Mouse (Mus musculus): ENCODE data around the gene Dusp6. TPM values are rescaled to one million over a fixed set of nuclear protein-coding genes. Genes with fewer than 3 reads are reported as not detected.

The Dusp6 gene
- total RNA-seq, 2 experiments from 2014 or later: 83.1 to 84.7 TPM

- no peak for DNase-seq
Observed at GRCm38 (mm10) chr10:99246797-99247508, 16.1 kb upstream of the Dusp6 start.

- DNase-seq: no peak
Observed at GRCm38 (mm10) chr10:99250874-99251281, 12.2 kb upstream of the Dusp6 start.

GRCm38 (mm10) chr10:99253412-99253811 is 9.6 kb upstream of the Dusp6 start:
- DNase-seq: no peak

GRCm38 (mm10) chr10:99255830-99256570 is 7.0 kb upstream of the Dusp6 start:
- DNase-seq: no peak

DNA sequence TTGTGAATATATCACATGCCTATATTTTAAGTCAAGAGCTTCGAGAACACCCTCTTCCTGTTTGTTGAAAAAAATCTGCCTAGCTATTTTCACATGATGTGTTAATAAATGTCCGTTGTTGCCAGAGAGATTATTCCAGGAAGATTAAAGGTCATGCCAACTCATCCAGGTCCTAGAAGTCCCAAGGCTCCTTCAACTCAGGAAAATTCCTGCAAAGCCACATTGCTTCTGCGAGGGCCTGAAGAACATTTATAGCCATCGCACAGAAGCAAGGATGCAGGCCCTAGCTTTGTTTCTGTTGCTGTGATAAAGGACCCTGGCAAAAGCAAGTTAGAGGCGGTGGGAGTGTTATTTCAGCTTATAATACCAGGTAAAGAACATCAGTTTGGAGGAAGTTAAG is 5.5 kb upstream of the Dusp6 start:
- DNase-seq: no peak

DNA sequence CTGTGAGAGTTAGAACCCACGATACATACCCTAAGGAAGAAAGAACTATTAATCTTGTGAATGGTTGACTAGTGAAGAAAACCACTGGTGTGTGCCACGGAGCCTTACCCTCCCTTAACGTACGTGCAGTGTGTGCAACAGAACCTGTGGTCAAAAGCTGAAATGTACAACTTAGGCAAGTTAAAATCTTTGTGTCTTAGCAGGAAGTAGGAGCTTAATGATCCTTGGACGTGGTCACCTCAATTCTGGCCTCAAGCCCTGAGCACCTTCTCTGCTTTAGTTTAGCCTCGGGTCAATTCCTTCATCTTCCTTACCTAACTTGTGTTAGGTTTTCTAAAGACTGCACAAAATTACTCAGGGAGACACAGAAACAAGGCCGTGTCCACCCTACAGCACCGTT is 3.2 kb upstream of the Dusp6 start:
- no peak for DNase-seq

- peak; percentile 82 for DNase-seq
Observed at GRCm38 (mm10) chr10:99261151-99261635, 1.8 kb upstream of the Dusp6 start.

DNA sequence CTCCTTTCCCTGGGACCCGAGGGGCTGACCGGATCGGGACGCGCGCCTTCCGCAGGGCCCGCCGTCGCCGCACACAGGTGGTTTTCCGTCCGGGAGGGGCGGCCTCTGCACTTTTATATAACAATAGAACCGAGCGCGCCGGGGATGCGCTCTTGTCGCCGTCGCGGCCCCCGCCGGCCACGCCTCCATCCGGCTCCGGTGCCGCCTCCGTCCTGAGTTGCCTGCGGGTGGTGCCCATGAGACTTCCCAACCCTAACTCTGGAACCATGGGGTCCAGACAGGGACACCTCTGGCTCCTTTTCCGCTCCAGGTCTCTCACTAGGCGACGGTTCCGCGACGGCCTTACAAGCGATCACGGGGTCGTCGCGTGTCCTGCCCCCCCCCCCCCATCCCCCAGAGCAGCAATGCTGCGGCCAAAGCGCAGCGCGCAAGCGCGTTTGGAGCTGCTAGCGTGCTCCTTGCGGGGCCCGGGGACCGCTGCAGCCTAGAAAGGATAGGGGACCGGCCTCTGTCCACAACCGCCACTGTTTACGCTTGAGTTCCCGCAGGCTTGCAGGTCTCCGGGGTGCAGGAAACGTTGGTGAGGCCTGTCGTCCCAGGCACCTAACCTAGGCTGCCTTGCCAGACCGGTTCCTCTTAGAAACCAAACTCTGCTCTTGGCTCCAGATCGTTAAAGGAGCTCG is 1.3 kb upstream of the Dusp6 start:
- peak; percentile 83 to 86 for DNase-seq

DNA sequence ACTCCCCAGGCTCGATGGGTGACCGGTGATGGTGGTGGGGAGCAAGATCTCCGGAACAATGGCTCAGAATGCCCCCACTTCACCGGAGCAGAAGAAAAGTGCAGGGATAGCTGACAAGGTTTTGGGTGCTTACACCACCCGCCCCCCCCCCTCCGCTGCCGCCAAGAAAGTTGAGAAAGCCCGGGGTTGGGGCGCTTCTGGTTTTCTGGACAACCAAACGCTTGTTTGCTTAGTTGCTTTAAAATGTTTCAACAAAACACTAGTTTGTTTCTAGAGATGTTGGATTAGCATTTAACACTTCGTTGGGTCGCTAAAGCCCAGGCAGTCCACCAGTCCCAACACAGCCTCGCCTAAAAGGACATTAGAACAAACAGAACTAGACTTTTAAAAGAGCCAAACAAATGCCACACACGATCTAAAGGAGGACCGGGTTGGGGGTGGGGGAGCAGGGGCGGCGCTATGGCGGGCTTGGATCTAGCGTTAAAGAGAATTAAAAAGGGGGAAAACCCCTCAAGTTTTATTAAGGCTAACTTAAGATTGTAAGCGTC is 638 bp upstream of the Dusp6 start:
- DNase-seq: peak in 1 of 2 experiments; percentile 49

- DNase-seq: peak; percentile 50 to 56
Observed at GRCm38 (mm10) chr10:99263419-99264221, 589 bp downstream of the Dusp6 start.

DNA sequence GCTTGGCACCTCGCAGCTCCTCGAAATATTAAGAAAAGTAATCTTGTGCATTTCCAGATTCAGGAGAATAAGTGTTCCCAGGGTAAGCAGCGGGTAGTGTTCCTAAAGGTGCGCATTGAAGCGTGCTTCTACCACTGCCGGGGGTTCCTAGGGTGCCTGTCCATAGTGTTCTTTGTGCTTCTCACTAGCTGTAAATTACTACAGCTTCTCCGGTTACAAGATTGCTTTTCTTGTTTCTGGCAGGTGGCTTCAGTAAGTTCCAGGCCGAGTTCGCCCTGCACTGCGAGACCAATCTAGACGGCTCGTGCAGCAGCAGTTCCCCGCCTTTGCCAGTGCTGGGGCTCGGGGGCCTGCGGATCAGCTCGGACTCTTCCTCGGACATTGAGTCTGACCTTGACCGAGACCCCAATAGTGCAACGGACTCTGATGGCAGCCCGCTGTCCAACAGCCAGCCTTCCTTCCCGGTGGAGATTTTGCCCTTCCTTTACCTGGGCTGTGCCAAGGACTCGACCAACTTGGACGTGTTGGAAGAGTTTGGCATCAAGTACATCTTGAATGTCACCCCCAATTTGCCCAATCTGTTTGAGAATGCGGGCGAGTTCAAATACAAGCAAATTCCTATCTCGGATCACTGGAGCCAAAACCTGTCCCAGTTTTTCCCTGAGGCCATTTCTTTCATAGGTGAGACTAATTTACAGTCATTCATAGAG is 1.4 kb downstream of the Dusp6 start:
- DNase-seq: no peak

DNA sequence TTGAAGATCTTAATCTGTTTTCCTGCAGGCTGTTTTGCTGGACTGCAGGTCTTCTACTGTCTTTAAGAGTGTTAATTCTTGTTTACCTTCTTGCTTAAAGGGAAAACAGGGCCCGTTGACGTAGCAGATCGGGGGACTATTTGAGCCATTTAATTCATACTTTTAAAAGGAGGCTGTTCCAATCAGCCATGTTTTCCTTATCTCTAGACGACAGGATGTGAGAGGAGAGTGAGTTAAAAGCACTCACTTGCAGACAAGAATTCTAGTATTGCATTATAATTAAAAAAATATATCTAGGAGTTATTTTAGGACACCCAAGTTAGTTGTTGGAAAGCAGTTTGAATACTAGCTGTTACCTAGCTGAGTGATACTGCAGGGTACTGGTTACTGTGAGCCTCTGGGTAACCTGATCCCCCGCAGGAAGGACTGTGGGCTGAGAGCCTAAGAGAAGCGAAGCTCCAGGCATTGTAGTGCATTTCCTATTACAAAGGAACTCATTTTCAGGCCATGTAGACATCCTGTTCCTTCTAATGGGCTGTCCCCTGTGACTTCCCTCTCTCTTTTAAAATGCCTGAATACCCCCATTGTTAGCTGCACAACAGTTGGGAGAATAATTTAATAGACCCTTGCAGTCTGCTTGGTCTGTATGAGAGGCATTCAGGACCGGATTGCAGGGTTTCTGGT is 2.1 kb downstream of the Dusp6 start:
- peak in 1 of 2 experiments; percentile 30 for DNase-seq

DNA sequence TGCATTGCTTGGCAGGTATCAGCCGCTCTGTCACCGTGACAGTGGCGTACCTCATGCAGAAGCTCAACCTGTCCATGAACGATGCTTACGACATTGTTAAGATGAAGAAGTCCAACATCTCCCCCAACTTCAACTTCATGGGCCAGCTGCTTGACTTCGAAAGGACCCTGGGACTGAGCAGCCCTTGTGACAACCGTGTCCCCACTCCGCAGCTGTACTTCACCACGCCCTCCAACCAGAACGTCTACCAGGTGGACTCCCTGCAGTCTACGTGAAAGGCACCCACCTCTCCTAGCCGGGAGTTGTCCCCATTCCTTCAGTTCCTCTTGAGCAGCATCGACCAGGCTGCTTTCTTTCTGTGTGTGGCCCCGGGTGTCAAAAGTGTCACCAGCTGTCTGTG is 3.0 kb downstream of the Dusp6 start:
- DNase-seq: peak in 1 of 2 experiments; percentile 31

GRCm38 (mm10) chr10:99267621-99268020 is 4.6 kb downstream of the Dusp6 start:
- DNase-seq: no peak

GRCm38 (mm10) chr10:99268421-99269300 is 5.6 kb downstream of the Dusp6 start:
- DNase-seq: no peak

DNA sequence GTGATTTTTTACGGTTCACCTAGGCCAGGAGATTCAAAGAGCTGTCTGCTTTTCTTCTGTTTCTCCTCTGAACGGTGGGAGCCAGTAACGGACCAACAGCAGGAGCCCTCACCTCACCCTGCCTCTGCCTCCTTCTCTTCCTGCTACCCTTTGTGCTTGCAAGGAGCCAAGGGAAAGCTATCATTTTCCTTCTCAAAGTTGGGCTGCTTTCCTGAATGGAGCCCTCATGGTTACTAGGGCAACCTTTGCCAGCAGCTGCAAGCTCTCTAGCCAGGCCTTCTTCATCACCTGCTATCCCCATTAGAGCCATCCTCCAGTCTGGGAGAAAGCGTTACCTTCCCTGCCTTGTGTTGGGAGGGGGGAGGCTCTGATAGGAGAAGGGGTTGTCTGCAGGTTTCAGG is 6.3 kb downstream of the Dusp6 start:
- DNase-seq: no peak

- no peak for DNase-seq
Observed at GRCm38 (mm10) chr10:99269704-99270103, 6.7 kb downstream of the Dusp6 start.

DNA sequence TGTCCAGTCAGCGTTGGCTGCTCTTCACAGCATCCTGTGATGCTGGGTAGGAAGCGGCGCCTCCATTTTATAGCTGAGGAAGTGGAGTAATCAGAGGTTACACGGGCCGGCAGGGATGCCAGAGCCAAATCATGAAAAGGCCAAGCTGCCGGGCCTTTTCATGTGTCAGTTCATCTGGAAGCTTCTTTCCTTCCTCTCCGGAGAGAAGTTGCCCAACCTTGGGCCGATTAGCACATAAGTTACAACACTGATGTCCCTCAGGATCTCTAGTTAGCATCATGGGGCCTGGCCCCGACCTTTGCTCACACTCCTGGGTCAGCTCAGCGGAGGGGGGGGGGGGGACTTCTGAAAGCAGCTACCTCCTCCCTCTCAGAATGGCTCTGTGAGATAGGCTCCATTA is 7.4 kb downstream of the Dusp6 start:
- no peak for DNase-seq

DNA sequence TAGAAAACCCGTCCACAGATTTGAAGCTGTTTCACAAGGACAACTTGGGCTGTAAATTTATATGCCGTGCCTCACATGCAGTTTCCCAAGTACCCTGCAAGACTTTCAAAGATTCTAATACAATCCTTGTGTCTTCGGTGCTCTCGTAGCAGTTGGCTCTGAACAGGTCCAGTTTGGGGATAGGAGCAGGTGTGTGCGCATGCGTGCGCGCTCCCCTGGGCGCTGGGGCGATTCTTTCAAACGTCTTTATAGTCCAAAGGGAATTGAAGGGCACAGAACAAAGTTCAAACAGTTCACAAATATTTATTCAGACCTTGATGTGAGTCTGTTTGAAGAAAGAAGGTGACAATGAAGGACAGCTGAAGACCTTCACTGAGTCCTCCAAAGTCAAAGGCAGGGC is 8.0 kb downstream of the Dusp6 start:
- DNase-seq: no peak

- no peak for DNase-seq
Observed at GRCm38 (mm10) chr10:99273006-99273405, 10.0 kb downstream of the Dusp6 start.
